Mouse (Mus musculus) spleen, adult 12 weeks (tissue): ENCODE results near the gene Igfbpl1.

Experiments used
- DNase-seq: peaks from one replicate; pipeline ENCODE4 v3.0.0; 2022; ENCODE audit warnings: low spot score

Igfbpl1 gene

GRCm38 (mm10) chr4:45770638-45771033 is 56.1 kb downstream of the Igfbpl1 start:
- no peak for DNase-seq

- no peak for DNase-seq
Observed at GRCm38 (mm10) chr4:45769791-45770637, 56.7 kb downstream of the Igfbpl1 start.

DNA sequence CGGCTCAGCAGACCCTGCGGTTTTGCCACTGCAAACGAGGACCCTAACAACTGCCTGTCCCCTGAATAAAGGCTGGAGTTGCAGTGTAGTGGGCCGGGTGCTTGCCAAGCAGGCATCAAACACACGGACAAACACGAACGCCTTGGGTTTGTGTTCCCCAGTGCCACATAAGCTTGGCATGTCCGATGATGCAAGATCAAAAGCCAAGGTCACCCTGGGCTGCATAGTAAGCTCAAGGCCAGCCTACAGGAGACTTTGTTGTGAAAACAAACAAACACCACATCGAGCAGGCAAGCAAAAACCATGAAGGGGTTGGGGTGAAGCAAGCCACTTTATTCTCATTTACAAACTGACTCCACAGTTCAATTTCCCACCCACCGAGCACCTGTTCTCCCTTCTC is 57.6 kb downstream of the Igfbpl1 start:
- no peak for DNase-seq

GRCm38 (mm10) chr4:45767891-45768558 is 58.7 kb downstream of the Igfbpl1 start:
- DNase-seq, result no peak

- no peak for DNase-seq
Observed at GRCm38 (mm10) chr4:45766774-45767173, 59.9 kb downstream of the Igfbpl1 start.

- DNase-seq, result no peak
Observed at GRCm38 (mm10) chr4:45765565-45766201, 61.0 kb downstream of the Igfbpl1 start.

- DNase-seq, result no peak
Observed at GRCm38 (mm10) chr4:45765121-45765564, 61.6 kb downstream of the Igfbpl1 start.

- DNase-seq, result no peak
Observed at GRCm38 (mm10) chr4:45764141-45764494, 62.6 kb downstream of the Igfbpl1 start.

DNA sequence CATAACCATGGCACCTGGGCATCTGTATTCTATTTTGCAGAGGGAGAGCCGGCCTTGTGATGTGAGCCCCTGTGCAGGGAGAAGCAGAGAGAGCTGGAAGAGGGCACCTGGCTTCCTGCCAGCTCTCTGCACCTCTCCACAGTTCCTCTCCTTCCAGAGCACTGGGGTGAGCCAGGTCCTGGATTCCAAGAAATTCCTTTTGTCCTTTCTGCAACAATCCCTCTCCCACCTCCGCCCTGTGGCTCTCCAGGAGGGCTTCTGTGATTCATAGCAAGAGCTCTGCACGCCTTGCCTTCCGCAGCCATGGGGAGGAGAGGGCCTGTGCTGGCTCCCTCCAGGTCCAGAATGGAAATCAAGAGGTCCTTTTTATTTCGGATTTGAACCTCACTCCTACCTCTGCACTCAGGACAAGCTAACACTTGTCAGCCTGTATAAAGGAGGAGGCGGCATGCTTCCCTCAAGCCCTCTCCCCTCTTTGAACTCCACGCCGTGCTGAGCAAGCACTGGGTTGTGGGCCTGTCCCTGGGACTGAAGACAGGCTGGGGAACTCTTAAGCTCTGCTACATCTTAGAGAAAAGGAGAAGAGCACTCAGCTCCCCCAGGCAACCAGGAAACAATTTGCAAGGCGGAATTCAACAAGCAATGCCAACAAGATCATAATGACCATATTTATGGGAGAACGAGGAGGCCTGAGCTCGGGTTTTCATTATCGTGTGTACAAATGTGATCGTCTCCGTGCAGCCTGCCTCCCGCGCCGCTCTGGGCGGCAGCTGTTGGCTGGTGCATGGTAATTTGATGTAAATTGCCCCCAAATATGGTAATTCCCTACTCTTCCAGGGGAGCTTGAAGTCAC is 63.2 kb downstream of the Igfbpl1 start:
- no peak for DNase-seq

DNA sequence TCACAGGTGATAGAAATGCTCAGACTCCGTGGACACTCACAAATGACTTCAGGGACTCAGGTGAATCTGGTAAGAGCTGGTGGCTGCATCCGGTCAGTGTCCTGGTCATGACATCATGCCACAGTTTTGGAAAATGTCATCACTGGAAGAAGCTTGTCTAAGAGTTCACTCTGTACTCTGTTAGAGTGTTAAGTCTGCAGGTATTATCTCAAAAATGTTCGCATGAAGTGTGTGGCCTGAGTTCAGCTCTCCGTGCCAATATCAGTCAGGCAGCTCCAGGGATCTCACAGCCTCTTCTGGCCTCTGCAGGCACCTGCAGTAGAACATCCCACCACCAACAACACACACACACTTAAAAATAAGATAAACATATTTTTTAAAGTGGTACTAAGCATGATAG is 64.1 kb downstream of the Igfbpl1 start:
- DNase-seq, result no peak
